Mouse (Mus musculus): ENCODE measurements at regions not wholly inside any gene's neighbourhood (a gene's known extent, or its start where the extent isn't known, plus 50 kb on each side); places are given as distances from the start of the nearest gene placed in this dataset.

DNA sequence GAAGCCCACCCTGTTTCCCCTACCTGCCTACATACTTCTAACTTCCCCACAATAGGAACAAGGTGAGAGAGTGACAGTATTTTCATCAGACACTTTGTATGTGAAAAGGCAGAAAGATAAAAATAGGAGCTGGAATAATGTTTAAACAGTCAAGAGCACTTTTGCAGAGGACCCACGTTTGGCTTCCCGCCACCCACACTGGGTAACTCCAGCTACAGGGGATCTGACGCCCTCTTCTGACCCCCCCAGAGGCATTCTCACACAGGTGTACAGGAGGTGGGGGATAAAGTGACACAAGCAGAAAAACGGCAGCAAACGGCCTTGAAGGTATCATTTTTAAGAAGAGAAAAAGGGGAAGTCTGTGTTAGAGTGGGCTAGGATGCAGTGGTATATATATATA is 123.5 kb upstream of the Shb start:
- TF ChIP-seq TCF3 (IDR thresholded peaks at IDR 0.05; ENCODE audit: insufficient read length, low read depth): no peak
- no peak for TF ChIP-seq MAX (IDR thresholded peaks at IDR 0.05; ENCODE audit: low read depth)
- TF ChIP-seq USF1 (IDR thresholded peaks at IDR 0.05; ENCODE audit: low read depth): no peak
- TF ChIP-seq POLR2A (IDR thresholded peaks at IDR 0.05; ENCODE audit: insufficient read length, low read depth): no peak
- TF ChIP-seq POLR2AphosphoS2 (IDR thresholded peaks at IDR 0.05; ENCODE audit: insufficient read length, low read depth): no peak
- TF ChIP-seq MYOG (IDR thresholded peaks at IDR 0.05; ENCODE audit: control insufficient read depth in 1 of 3, insufficient read depth in 1 of 3, insufficient read length in 2 of 3, low read depth in 2 of 3): no peak
- TF ChIP-seq E2F4 (IDR thresholded peaks at IDR 0.05; ENCODE audit: insufficient read depth): no peak
- no peak for TF ChIP-seq MYOD1 (IDR thresholded peaks at IDR 0.05; ENCODE audit: control insufficient read depth in 1 of 3, insufficient read length in 2 of 3, low read depth in 2 of 3)
- TF ChIP-seq REST (IDR thresholded peaks at IDR 0.05; ENCODE audit: insufficient read depth, insufficient read length): no peak
- no peak for TF ChIP-seq TCF12 (IDR thresholded peaks at IDR 0.05; ENCODE audit: insufficient read depth, poor library complexity, severe bottlenecking)
- no peak for TF ChIP-seq SRF (IDR thresholded peaks at IDR 0.05; ENCODE audit: control insufficient read depth, insufficient read length, low read depth)
- no peak for TF ChIP-seq CEBPB (IDR thresholded peaks at IDR 0.05; ENCODE audit: insufficient read depth, poor library complexity, severe bottlenecking)
- Histone ChIP-seq H3K4me2 (ENCODE audit: low read depth) (no peak overlapping the region), H3K36me3 (ENCODE audit: control insufficient read depth, insufficient read depth) (no peaks in the 10 kb centered on the region), H3ac (ENCODE audit: control insufficient read depth, insufficient read length) (no peak overlapping the region), H3K27me3 (ENCODE audit: control insufficient read depth, insufficient read depth, insufficient read length) (no peaks in the 10 kb centered on the region), H3K4me3 (no peak overlapping the region), H3K79me2 (ENCODE audit: control insufficient read depth, insufficient read depth) (no peaks in the 10 kb centered on the region)

DNA sequence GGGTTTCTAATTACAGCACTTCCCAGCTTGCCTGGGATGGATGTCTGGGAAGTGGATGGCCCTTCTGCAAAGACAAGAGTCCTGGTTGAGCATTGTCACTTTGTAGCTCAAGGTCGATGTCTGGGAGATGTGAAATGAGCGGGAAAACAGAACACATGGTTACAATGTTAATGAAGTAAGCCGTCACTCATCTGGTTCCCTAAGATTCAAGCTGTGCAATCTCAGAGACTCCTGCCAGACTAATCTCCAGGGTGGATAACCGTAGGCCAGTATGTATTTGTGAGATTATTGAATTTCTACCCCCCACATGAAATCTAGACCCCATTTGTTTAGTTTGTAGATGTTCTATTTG is 122.5 kb upstream of the Shb start:
- Histone ChIP-seq H3K4me2 (ENCODE audit: low read depth) (no peak overlapping the region), H3K4me3 (no peak overlapping the region), H3K36me3 (ENCODE audit: control insufficient read depth, insufficient read depth) (no peaks in the 10 kb centered on the region), H3K79me2 (ENCODE audit: control insufficient read depth, insufficient read depth) (no peaks in the 10 kb centered on the region), H3K27me3 (ENCODE audit: control insufficient read depth, insufficient read depth, insufficient read length) (no peaks in the 10 kb centered on the region), H3ac (ENCODE audit: control insufficient read depth, insufficient read length) (no peak overlapping the region)
- TF ChIP-seq POLR2A (IDR thresholded peaks at IDR 0.05; ENCODE audit: insufficient read length, low read depth) (no peak), SRF (IDR thresholded peaks at IDR 0.05; ENCODE audit: control insufficient read depth, insufficient read length, low read depth) (no peak), MYOD1 (IDR thresholded peaks at IDR 0.05; ENCODE audit: control insufficient read depth in 1 of 3, insufficient read length in 2 of 3, low read depth in 2 of 3) (no peak), MAX (IDR thresholded peaks at IDR 0.05; ENCODE audit: low read depth) (no peak), USF1 (IDR thresholded peaks at IDR 0.05; ENCODE audit: low read depth) (no peak), MYOG (IDR thresholded peaks at IDR 0.05; ENCODE audit: control insufficient read depth in 1 of 3, insufficient read depth in 1 of 3, insufficient read length in 2 of 3, low read depth in 2 of 3) (no peak), REST (IDR thresholded peaks at IDR 0.05; ENCODE audit: insufficient read depth, insufficient read length) (no peak), TCF3 (IDR thresholded peaks at IDR 0.05; ENCODE audit: insufficient read length, low read depth) (no peak), TCF12 (IDR thresholded peaks at IDR 0.05; ENCODE audit: insufficient read depth, poor library complexity, severe bottlenecking) (no peak), POLR2AphosphoS2 (IDR thresholded peaks at IDR 0.05; ENCODE audit: insufficient read length, low read depth) (no peak), E2F4 (IDR thresholded peaks at IDR 0.05; ENCODE audit: insufficient read depth) (no peak), CEBPB (IDR thresholded peaks at IDR 0.05; ENCODE audit: insufficient read depth, poor library complexity, severe bottlenecking) (no peak)

DNA sequence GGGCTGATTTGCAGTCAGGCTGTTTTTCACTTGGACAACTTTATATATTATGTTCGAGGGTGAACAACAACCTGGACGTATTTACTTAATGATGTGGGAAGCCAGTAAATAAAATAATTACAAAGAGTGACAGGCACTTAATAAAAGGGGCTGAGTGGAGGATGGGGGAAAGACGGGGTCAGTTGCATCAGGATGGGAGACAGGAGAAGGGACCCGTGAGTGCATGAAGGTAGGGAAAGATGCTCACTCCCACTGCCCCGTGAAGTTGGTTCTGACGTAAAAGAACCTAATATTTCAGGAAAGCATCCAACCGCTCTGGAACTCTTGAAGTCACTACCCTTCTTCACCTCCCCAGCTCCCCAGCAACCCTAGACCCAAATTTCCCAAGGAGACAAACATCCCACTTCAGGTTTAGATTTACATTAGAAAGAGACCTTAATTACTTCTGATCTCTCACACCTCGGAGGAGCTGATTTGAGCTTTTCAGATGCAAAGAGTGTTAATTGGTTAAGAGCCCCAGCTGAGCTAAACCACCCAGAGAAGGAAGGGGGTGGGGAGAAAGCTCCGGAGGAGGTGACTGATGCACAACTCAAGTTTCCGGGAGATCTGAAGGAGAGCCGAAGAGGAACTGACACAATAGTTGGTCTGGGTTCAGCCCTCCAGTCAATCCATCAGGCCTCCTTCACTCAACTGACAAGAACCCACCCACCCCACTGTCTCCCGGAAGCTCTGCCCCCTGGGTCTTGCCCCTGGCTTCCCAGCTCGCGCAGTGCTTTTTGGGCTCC is 121.9 kb upstream of the Shb start:
- Histone ChIP-seq H3K4me3 (no peak overlapping the region), H3K4me2 (ENCODE audit: low read depth) (no peak overlapping the region), H3K36me3 (ENCODE audit: control insufficient read depth, insufficient read depth) (no peaks in the 10 kb centered on the region), H3ac (ENCODE audit: control insufficient read depth, insufficient read length) (no peak overlapping the region), H3K27me3 (ENCODE audit: control insufficient read depth, insufficient read depth, insufficient read length) (no peaks in the 10 kb centered on the region), H3K79me2 (ENCODE audit: control insufficient read depth, insufficient read depth) (no peaks in the 10 kb centered on the region)
- TF ChIP-seq SRF (IDR thresholded peaks at IDR 0.05; ENCODE audit: control insufficient read depth, insufficient read length, low read depth) (no peak), MAX (IDR thresholded peaks at IDR 0.05; ENCODE audit: low read depth) (no peak), CEBPB (IDR thresholded peaks at IDR 0.05; ENCODE audit: insufficient read depth, poor library complexity, severe bottlenecking) (no peak), E2F4 (IDR thresholded peaks at IDR 0.05; ENCODE audit: insufficient read depth) (no peak), POLR2AphosphoS2 (IDR thresholded peaks at IDR 0.05; ENCODE audit: insufficient read length, low read depth) (no peak), POLR2A (IDR thresholded peaks at IDR 0.05; ENCODE audit: insufficient read length, low read depth) (no peak), TCF12 (IDR thresholded peaks at IDR 0.05; ENCODE audit: insufficient read depth, poor library complexity, severe bottlenecking) (no peak), TCF3 (IDR thresholded peaks at IDR 0.05; ENCODE audit: insufficient read length, low read depth) (no peak), REST (IDR thresholded peaks at IDR 0.05; ENCODE audit: insufficient read depth, insufficient read length) (no peak), MYOG (IDR thresholded peaks at IDR 0.05; ENCODE audit: control insufficient read depth in 1 of 3, insufficient read depth in 1 of 3, insufficient read length in 2 of 3, low read depth in 2 of 3) (no peak), MYOD1 (IDR thresholded peaks at IDR 0.05; ENCODE audit: control insufficient read depth in 1 of 3, insufficient read length in 2 of 3, low read depth in 2 of 3) (no peak), USF1 (IDR thresholded peaks at IDR 0.05; ENCODE audit: low read depth) (no peak)

DNA sequence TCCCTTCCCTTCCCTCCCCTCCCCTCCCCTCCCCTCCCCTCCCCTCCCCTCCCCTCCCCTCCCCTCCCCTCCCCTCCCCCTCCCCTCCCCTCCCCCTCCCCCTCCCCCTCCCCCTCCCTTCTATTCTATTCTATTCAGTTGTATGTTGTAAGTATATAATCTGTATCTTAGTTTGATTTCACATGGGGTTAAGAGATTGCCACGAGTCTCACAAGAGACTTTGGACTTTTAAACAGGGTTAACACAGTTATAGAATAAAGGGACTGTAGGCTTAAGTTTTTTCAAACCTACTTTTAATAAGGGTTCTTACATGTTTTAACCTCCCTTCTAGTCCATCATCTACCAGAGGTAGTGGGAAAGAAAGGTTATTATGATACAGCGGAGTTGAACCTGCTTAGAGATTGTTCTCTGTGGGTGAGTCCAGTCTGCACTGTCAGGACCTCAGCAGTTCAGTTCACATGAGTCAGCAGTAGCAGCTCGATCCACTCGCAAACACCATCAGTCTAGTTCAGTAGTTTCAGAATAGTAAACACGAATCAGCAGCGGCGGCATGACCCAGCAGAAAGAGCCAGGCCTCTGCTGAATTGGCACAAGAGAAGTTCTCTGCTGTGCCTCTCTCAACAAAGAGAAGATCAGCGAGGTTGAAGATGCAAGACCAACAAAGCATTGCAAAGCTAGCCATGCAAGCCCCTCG is 116.8 kb upstream of the Shb start:
- Histone ChIP-seq H3K36me3 (ENCODE audit: control insufficient read depth, insufficient read depth) (no peaks in the 10 kb centered on the region), H3K4me2 (ENCODE audit: low read depth) (no peak overlapping the region), H3ac (ENCODE audit: control insufficient read depth, insufficient read length) (no peak overlapping the region), H3K79me2 (ENCODE audit: control insufficient read depth, insufficient read depth) (no peaks in the 10 kb centered on the region), H3K4me3 (no peak overlapping the region), H3K27me3 (ENCODE audit: control insufficient read depth, insufficient read depth, insufficient read length) (no peaks in the 10 kb centered on the region)
- TF ChIP-seq TCF3 (IDR thresholded peaks at IDR 0.05; ENCODE audit: insufficient read length, low read depth) (no peak), POLR2AphosphoS2 (IDR thresholded peaks at IDR 0.05; ENCODE audit: insufficient read length, low read depth) (no peak), POLR2A (IDR thresholded peaks at IDR 0.05; ENCODE audit: insufficient read length, low read depth) (no peak), MAX (IDR thresholded peaks at IDR 0.05; ENCODE audit: low read depth) (no peak), SRF (IDR thresholded peaks at IDR 0.05; ENCODE audit: control insufficient read depth, insufficient read length, low read depth) (no peak)
